Mouse (Mus musculus) small intestine, adult 2 months (tissue): Measurements from ENCODE around the gene Npepps.

Experiments
- CTCF ChIP-seq: fragments of 200-500 bp; IDR thresholded peaks from 2 replicates; pipeline ENCODE4 v1.5.1; 2012; ENCODE audit warnings: low read depth, mild to moderate bottlenecking, control low read depth, inconsistent platforms, low read length, moderate library complexity, mixed read lengths; ENCODE audit not compliant: insufficient replicate concordance, insufficient read length; ENCODE audit errors: extremely low read depth
- POLR2A ChIP-seq: fragments of 200-500 bp; IDR thresholded peaks from 2 replicates; pipeline ENCODE4 v1.6.1; 2012; ENCODE audit warnings: low read depth, mild to moderate bottlenecking, control low read depth, inconsistent platforms, low read length, moderate library complexity

- TF ChIP-seq CTCF, result no peak
- no peak for TF ChIP-seq POLR2A
Observed at GRCm38 (mm10) chr11:97192621-97192951, 87.9 kb downstream of the Npepps start.
